In genomic region chr11:39794183-39794652, GRCm38 (mm10) we compare ENCODE assay signal across 9 mouse cellular contexts.
A peak's percentile ranks its signal among the peaks of the same experiment; 100 is the strongest.
DNase-seq lines count a peak whose midpoint lies in the region; ATAC-seq and TF ChIP-seq lines count a peak whose summit lies in the region.
"Had no signal": no experiment of that assay in that cellular context is flagged by ENCODE, and none has a peak within 500 bp of the region (broad histone marks: within the 10 kb centered on the region; RNA-seq: fewer than 3 reads in every experiment).

No protein-coding gene starts in this region.

- ATAC-seq in forebrain, postnatal 0 days, result peak; percentile 92
- no peak for ATAC-seq in granulocyte monocyte progenitor cell, adult 5-6 weeks (replicated peaks; ENCODE audit: poor library complexity, severe bottlenecking)

- H3K27me3 ChIP-seq in forebrain, postnatal 0 days (ENCODE audit: insufficient read depth, low read length), result no peaks in the 10 kb centered on the region; the same call in 1 of the 2 replicates

- H3K27ac ChIP-seq in forebrain, postnatal 0 days (ENCODE audit: low read depth, low read length), result no peak overlapping the region

- H3K9me3 ChIP-seq in forebrain, postnatal 0 days (ENCODE audit: low read length), result no peaks in the 10 kb centered on the region

- 2% methylated on average over 14 of the region's 14 CpGs for WGBS in forebrain, postnatal 0 days

- H3K9ac ChIP-seq in forebrain, postnatal 0 days, result peak overlapping the region; percentile 37; the same call in 1 of the 2 replicates

- TF ChIP-seq CTCF in forebrain, postnatal 0 days (IDR thresholded peaks at IDR 0.05; ENCODE audit: low read depth), result no peak

- peak overlapping the region; percentile 61 for H3K4me2 ChIP-seq in forebrain, postnatal 0 days (ENCODE audit: low read depth)

- H3K4me1 ChIP-seq in forebrain, postnatal 0 days (ENCODE audit: insufficient read depth), result no peaks in the 10 kb centered on the region

- H3K4me3 ChIP-seq in forebrain, postnatal 0 days (ENCODE audit: low read depth, low read length), result peak overlapping the region; percentile 39
- H3K4me3 ChIP-seq: myocyte had no signal

- no peaks in the 10 kb centered on the region for H3K36me3 ChIP-seq in forebrain, postnatal 0 days (ENCODE audit: insufficient read depth)

- peak; percentile 2 to 3 for DNase-seq in cerebellum, postnatal 36 days
- DNase-seq in cerebellum, adult 11-12 months, result no peak
- DNase-seq in R1 (ENCODE audit: low read depth, low spot score), result peak; percentile 56
- peak; percentile 73 for DNase-seq in forebrain, postnatal 0 days
- peak; percentile 28 to 44 for DNase-seq in layer of hippocampus, postnatal 14 days (ENCODE audit: low spot score in 2 of 2)
- peak; percentile 50 for DNase-seq in neural tube, embryonic 10.5 days (ENCODE audit: extremely low spot score, low spot score)
- DNase-seq in adrenal gland, adult 8-10 months, result no peak

Comparison
In these comparisons a context has a peak if more than half of its experiments do, and no peak if none do; other contexts are left out.
1. DNase-seq: peak in cerebellum, postnatal 36 days (2 of 2), R1 (single experiment), forebrain, postnatal 0 days (single experiment), layer of hippocampus, postnatal 14 days (2 of 2) and neural tube, embryonic 10.5 days (single experiment); none in cerebellum, adult 11-12 months (single experiment) and adrenal gland, adult 8-10 months (single experiment).